Mouse (Mus musculus): ENCODE results near the gene Abcb6. TPM values are rescaled to one million over a fixed set of nuclear protein-coding genes. Genes with fewer than 3 reads are reported as not detected.

Abcb6 gene
- total and polyA plus RNA-seq, 3 experiments: 15.5 to 29.0 (median 19.2) TPM

DNA sequence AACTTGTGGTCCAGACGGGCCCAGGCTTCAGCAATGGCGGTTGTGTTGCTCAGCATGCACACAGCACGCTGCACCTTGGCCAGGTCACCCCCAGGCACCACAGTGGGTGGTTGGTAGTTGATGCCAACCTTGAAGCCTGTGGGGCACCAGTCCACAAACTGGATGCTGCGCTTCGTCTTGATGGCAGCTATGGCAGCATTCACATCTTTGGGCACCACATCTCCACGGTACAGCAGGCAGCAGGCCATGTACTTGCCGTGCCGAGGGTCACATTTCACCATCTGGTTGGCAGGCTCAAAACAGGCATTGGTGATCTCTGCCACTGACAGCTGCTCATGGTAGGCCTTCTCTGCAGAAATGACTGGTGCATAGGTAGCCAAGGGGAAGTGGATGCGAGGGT is 35.6 kb upstream of the Abcb6 start:
- Histone ChIP-seq H3K27me3 (replicated peaks) (no peaks in the 10 kb centered on the region), H3K27ac (ENCODE audit: insufficient read depth, low read depth) (no peak overlapping the region), H3K79me2 (replicated peaks; ENCODE audit: control insufficient read depth, extremely low read depth, insufficient read depth, poor library complexity, severe bottlenecking) (peaks cover 47% of the 10 kb centered on the region), H3K4me2 (ENCODE audit: insufficient read depth, low read depth, poor library complexity, severe bottlenecking) (no peak overlapping the region), H3K36me3 (replicated peaks in 1 of 2; ENCODE audit: control insufficient read depth in 1 of 2, insufficient read depth in 1 of 2, low read length in 1 of 2) (peaks cover 47 to 61% of the 10 kb centered on the region in 2 experiments), H3K9me3 (replicated peaks; ENCODE audit: low read length) (peaks cover 2% of the 10 kb centered on the region), H3K4me3 (replicated peaks in 1 of 3; ENCODE audit: low read depth in 2 of 3, low read length in 2 of 3, poor library complexity in 1 of 3) (no peak overlapping the region), H3K4me1 (ENCODE audit: control insufficient read depth in 1 of 2, insufficient read depth in 2 of 2) (peaks cover 24 to 70% of the 10 kb centered on the region in 2 experiments), H3K9ac (ENCODE audit: insufficient read depth, low read depth) (no peak overlapping the region)
- dilution Hi-C loops (cut with MboI; ENCODE audit: extremely low pct_ligation_motif_present, extremely low pct_unique_long_range_greater_than_20kb, low sequenced_read_pairs) (no loop called here), in situ Hi-C loops (cut with MboI; ENCODE audit: low pct_ligation_motif_present, low pct_unique_long_range_greater_than_20kb, low sequenced_read_pairs) (no loop called here)
- no peak for DNase-seq (ENCODE audit: extremely low read depth)
- TF ChIP-seq SMC3 (IDR thresholded peaks at IDR 0.05; ENCODE audit: low read depth, low read length): no peak
- no peak for TF ChIP-seq CHD1 (IDR thresholded peaks at IDR 0.05; ENCODE audit: low read depth, low read length)
- TF ChIP-seq MEF2A (IDR thresholded peaks at IDR 0.05; ENCODE audit: borderline replicate concordance, low read depth, low read length): no peak
- TF ChIP-seq ZKSCAN1 (IDR thresholded peaks at IDR 0.05; ENCODE audit: borderline replicate concordance, low read depth, low read length): no peak
- no peak for TF ChIP-seq PAX5 (IDR thresholded peaks at IDR 0.05; ENCODE audit: low read length)
- no peak for TF ChIP-seq BHLHE40 (IDR thresholded peaks at IDR 0.05; ENCODE audit: low read depth, low read length)
- TF ChIP-seq JUND (conservative IDR thresholded peaks at IDR 0.05; ENCODE audit: low read depth, low read length): no peak
- no peak for TF ChIP-seq MAZ (IDR thresholded peaks at IDR 0.05; ENCODE audit: low read depth, low read length)
- TF ChIP-seq RAD21 (IDR thresholded peaks at IDR 0.05; ENCODE audit: low read depth, low read length): no peak
- no peak for TF ChIP-seq TBP (conservative IDR thresholded peaks at IDR 0.05; ENCODE audit: low read depth, low read length)

DNA sequence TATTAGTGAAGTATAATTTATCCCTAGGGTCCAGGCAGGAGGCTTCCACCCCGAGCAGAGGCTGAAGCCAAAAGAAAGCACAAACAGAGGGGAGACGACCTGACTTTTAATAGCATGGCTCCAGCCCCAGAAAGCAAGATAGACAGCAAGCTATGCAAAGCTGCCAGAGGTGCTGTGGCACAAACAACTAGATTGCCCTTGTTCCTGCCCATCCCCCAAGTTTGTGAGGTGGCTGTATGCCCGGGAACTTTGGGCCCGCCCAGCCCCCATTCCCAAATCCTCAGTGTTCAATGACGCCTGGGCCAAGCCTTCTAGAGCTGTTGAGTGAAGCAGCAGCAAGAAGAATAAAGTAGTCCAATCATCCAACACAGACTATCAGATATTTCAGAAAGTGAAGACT is 34.7 kb upstream of the Abcb6 start:
- Histone ChIP-seq H3K36me3 (replicated peaks in 1 of 2; ENCODE audit: control insufficient read depth in 1 of 2, insufficient read depth in 1 of 2, low read length in 1 of 2) (peaks cover 47 to 61% of the 10 kb centered on the region in 2 experiments), H3K27me3 (replicated peaks) (no peaks in the 10 kb centered on the region), H3K27ac (ENCODE audit: insufficient read depth, low read depth) (no peak overlapping the region), H3K4me2 (ENCODE audit: insufficient read depth, low read depth, poor library complexity, severe bottlenecking) (no peak overlapping the region), H3K9ac (ENCODE audit: insufficient read depth, low read depth) (no peak overlapping the region), H3K4me3 (replicated peaks in 1 of 3; ENCODE audit: low read depth in 2 of 3, low read length in 2 of 3, poor library complexity in 1 of 3) (no peak overlapping the region), H3K4me1 (ENCODE audit: control insufficient read depth in 1 of 2, insufficient read depth in 2 of 2) (peaks cover 24 to 75% of the 10 kb centered on the region in 2 experiments), H3K79me2 (replicated peaks; ENCODE audit: control insufficient read depth, extremely low read depth, insufficient read depth, poor library complexity, severe bottlenecking) (peaks cover 48% of the 10 kb centered on the region), H3K9me3 (replicated peaks; ENCODE audit: low read length) (peaks cover 2% of the 10 kb centered on the region)
- dilution Hi-C loops (cut with MboI; ENCODE audit: extremely low pct_ligation_motif_present, extremely low pct_unique_long_range_greater_than_20kb, low sequenced_read_pairs) (no loop called here), in situ Hi-C loops (cut with MboI; ENCODE audit: low pct_ligation_motif_present, low pct_unique_long_range_greater_than_20kb, low sequenced_read_pairs) (no loop called here)
- TF ChIP-seq SIN3A (IDR thresholded peaks at IDR 0.05; ENCODE audit: low read length) (no peak), ETS1 (conservative IDR thresholded peaks at IDR 0.05; ENCODE audit: low read depth, low read length) (no peak), PAX5 (IDR thresholded peaks at IDR 0.05; ENCODE audit: low read length) (no peak), GABPA (IDR thresholded peaks at IDR 0.05; ENCODE audit: insufficient replicate concordance, low read depth, low read length) (no peak), HCFC1 (IDR thresholded peaks at IDR 0.05; ENCODE audit: low read depth, low read length) (no peak), CHD2 (IDR thresholded peaks at IDR 0.05; ENCODE audit: low read length) (peak; percentile 32; the same call in 1 of the 2 replicates), ZMIZ1 (IDR thresholded peaks at IDR 0.05; ENCODE audit: low read depth, low read length) (no peak)
- no peak for DNase-seq (ENCODE audit: extremely low read depth)
